Mouse (Mus musculus) limb, embryonic 15.5 days (tissue): ENCODE measurements around the gene Fry. TPM values are rescaled to one million over a fixed set of nuclear protein-coding genes. Genes with fewer than 3 reads are reported as not detected.

Source experiments
- ATAC-seq: fragments of 200-750 bp; cut with Nextera tagmentation; 2 replicates; pipeline ENCODE4 v1.8.0; 2017; ENCODE audit warnings: low read depth, moderate TSS enrichment; ENCODE audit not compliant: insufficient number of reproducible peaks, low FRiP score, low TSS enrichment
- H3K27ac ChIP-seq: fragments of 300-500 bp; sonication (generic); 2 replicates; pipeline ENCODE4 v1.5.1; 2015; ENCODE audit warnings: moderate library complexity, mild to moderate bottlenecking, inconsistent platforms
- H3K27me3 ChIP-seq: fragments of 300-500 bp; sonication (generic); 2 replicates; pipeline ENCODE4 v1.6.1; 2015; ENCODE audit warnings: inconsistent platforms
- H3K36me3 ChIP-seq: fragments of 300-500 bp; sonication (generic); 2 replicates; pipeline ENCODE4 v1.6.1; 2015; ENCODE audit warnings: inconsistent platforms
- H3K4me1 ChIP-seq: fragments of 300-500 bp; sonication (generic); 2 replicates; pipeline ENCODE4 v1.6.1; 2015; ENCODE audit warnings: inconsistent platforms
- H3K4me2 ChIP-seq: fragments of 300-500 bp; sonication (generic); 2 replicates; pipeline ENCODE4 v1.6.1; 2015; ENCODE audit warnings: mild to moderate bottlenecking, inconsistent platforms
- H3K4me3 ChIP-seq: fragments of 300-500 bp; sonication (generic); 2 replicates; pipeline ENCODE4 v1.5.1; 2015; ENCODE audit warnings: mild to moderate bottlenecking, inconsistent platforms
- H3K9ac ChIP-seq: fragments of 300-500 bp; sonication (generic); 2 replicates; pipeline ENCODE4 v1.6.1; 2015; ENCODE audit warnings: inconsistent platforms
- H3K9me3 ChIP-seq: fragments of 300-500 bp; sonication (generic); 2 replicates; pipeline ENCODE4 v1.6.1; 2016; ENCODE audit warnings: inconsistent platforms
- WGBS: fragments of 180-500 bp; shearing (Covaris S2); methylation state at CpG from one replicate; pipeline ENCODE4 v1.1.7; 2015; 5-methylcytosine and 5-hydroxymethylcytosine counted together
- polyA plus RNA-seq: library from polyadenylated mRNA; unstranded; fragments of >200 nt; fragmentation: Nextera tagmentation; extraction: Ambion mirVana; gene quantifications from 2 replicates; pipeline ENCODE4 v1.2.1, GENCODE M21; 2015

Gene Fry
- polyA plus RNA-seq, 1 experiment from 2014 or later = 9.5 TPM

DNA sequence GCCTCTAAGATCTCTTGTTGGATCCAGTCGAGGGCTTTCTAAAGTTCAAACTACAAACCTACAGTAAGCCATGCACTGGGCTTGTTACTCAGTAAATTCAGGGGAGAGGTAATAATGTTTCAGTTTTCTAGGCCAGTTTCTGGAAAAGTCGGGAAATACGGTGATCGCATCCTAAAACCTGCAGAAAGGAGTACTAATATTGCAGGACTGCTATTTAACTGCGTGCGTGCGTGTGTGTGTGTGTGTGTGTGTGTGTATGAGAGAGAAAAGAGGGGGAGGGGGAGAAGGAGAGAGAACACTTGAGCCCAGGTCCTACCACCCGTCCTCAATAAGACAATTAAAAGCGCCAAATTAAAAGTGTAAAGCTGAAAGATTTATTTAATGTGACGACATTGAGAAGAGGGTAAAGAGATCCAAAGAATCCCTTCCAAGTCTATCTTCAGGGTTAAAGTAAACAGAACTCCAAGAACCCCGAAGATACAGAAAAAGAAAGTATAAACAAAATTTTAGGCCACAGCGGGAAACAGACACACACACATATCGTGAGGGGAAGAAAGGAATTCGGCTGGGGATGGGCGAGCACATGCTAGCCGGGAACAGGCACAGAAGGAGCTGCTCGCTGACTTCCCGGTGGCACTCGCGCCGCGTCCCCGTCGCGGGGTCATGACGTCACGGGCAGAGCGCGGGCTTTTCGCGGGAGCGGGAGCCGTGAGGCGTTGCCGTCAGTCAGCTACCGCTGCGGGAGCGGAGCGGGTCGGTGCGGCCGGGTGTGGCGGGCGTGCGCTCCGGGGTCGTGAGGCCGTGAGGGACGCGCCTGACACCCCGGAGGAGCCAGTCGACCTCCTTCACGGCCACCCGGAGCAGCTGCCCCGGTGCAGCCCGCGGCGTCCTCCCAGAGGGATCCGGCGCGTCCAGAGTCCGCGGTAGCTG, 403.8 kb downstream of the Fry start, which contains the start of gene Brca2:
Gene Brca2, plus strand, starts transcription at position 694 of the 930 bp plus-strand sequence.
- ATAC-seq = peak; percentile 77; the same call in 1 of the 2 replicates
- peak within 1 kb of the TSS; percentile 74 for H3K27ac ChIP-seq
- H3K4me3 ChIP-seq = peak within 1 kb of the TSS; percentile 70
- 5% methylated on average over 61 of the region's 63 CpGs for WGBS
- peak within 1 kb of the TSS; percentile 60 for H3K9ac ChIP-seq
- no peaks in the 10 kb centered on the region for H3K36me3 ChIP-seq
- H3K4me2 ChIP-seq = peak within 1 kb of the TSS; percentile 46
- H3K4me1 ChIP-seq = peaks cover 8% of the 10 kb centered on the region; the same call in 1 of the 2 replicates
- no peaks in the 10 kb centered on the region for H3K9me3 ChIP-seq
- no peaks in the 10 kb centered on the region for H3K27me3 ChIP-seq

DNA sequence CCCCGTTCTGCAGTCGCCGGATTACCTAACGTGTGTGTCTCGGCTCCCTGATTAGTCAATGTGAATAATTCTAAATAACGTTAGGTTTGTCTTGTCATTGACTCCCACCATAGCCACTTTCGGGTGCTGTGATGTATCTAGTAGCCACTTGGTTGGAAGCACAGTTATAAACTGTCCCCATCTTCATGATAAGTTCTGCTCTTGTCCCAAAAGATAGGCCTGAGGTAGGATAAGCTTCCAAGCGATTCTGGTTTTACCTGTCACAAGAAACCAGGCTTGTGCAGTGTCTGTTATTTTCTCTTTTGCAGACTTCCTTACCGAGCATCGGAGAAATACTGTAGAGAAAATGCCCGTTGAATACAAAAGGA, 404.4 kb downstream of the Fry start:
- Histone ChIP-seq H3K4me2 (peak overlapping the region; percentile 46), H3K9me3 (no peaks in the 10 kb centered on the region), H3K9ac (peak overlapping the region; percentile 60), H3K27ac (peak overlapping the region; percentile 74), H3K36me3 (no peaks in the 10 kb centered on the region), H3K4me1 (peaks cover 8% of the 10 kb centered on the region; the same call in 1 of the 2 replicates), H3K27me3 (no peaks in the 10 kb centered on the region), H3K4me3 (peak overlapping the region; percentile 70)
- no peak for ATAC-seq
- 6% methylated on average over 11 of the region's 11 CpGs for WGBS

DNA sequence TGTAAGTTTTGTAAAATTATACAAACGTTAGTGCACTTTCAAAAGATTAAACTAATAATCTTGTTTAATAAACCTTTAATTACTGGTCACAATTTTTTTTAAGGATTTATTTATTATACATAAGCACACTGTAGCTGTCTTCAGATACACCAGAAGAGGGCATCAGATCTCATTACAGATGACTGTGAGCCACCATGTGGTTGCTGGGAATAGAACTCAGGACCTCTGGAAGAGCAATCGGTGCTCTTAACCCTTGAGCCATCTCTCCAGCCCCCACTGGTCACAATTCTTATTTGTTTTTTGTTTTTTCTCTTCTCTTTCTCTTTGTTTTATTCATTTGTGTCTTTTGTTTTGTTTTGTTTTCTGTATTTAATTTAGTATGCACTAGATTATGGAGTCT, 406.8 kb downstream of the Fry start:
- H3K9me3 ChIP-seq = no peaks in the 10 kb centered on the region
- no peak overlapping the region for H3K9ac ChIP-seq
- no peaks in the 10 kb centered on the region for H3K27me3 ChIP-seq
- H3K4me3 ChIP-seq = no peak overlapping the region
- WGBS = 78% methylated on average over 2 of the region's 2 CpGs
- no peaks in the 10 kb centered on the region for H3K36me3 ChIP-seq
- no peak overlapping the region for H3K4me2 ChIP-seq
- H3K4me1 ChIP-seq = peaks cover 8% of the 10 kb centered on the region; the same call in 1 of the 2 replicates
- H3K27ac ChIP-seq = no peak overlapping the region
- no peak for ATAC-seq

DNA sequence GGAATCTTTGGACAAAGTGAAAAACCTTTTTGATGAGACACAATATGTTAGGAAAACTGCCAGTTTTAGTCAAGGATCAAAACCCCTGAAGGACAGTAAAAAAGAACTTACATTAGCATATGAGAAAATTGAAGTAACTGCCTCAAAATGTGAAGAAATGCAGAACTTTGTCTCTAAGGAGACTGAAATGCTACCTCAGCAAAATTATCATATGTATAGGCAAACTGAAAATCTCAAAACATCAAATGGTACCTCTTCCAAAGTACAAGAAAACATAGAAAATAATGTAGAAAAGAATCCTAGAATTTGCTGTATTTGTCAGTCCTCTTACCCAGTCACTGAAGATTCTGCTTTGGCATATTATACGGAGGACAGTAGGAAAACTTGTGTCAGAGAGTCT, 422.9 kb downstream of the Fry start:
- H3K27me3 ChIP-seq = no peaks in the 10 kb centered on the region
- H3K4me1 ChIP-seq = no peaks in the 10 kb centered on the region
- no peak overlapping the region for H3K4me3 ChIP-seq
- peaks cover 29% of the 10 kb centered on the region for H3K36me3 ChIP-seq
- no peak overlapping the region for H3K9ac ChIP-seq
- no peaks in the 10 kb centered on the region for H3K9me3 ChIP-seq
- WGBS = 98% methylated on average over 1 of the region's 1 CpGs
- no peak overlapping the region for H3K27ac ChIP-seq
- no peak overlapping the region for H3K4me2 ChIP-seq
- no peak for ATAC-seq

DNA sequence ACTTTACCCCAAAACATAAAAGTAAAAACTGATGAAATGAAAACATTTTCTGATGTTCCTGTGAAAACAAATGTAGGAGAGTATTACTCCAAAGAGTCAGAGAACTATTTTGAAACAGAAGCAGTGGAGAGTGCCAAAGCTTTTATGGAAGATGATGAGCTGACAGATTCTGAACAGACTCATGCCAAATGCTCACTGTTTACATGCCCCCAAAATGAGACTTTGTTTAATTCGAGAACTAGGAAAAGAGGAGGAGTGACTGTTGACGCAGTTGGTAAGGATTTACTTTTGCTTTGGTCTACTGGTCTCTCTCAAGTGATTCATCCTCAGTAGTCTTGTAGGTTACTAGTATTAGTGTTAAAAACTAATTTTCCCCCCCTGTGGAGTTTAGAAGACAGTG, 424.7 kb downstream of the Fry start:
- H3K4me2 ChIP-seq = no peak overlapping the region
- no peaks in the 10 kb centered on the region for H3K9me3 ChIP-seq
- no peak overlapping the region for H3K9ac ChIP-seq
- no peak for ATAC-seq
- H3K4me1 ChIP-seq = no peaks in the 10 kb centered on the region
- no peak overlapping the region for H3K27ac ChIP-seq
- H3K27me3 ChIP-seq = no peaks in the 10 kb centered on the region
- 92% methylated on average over 2 of the region's 2 CpGs for WGBS
- H3K36me3 ChIP-seq = peaks cover 13% of the 10 kb centered on the region
- H3K4me3 ChIP-seq = no peak overlapping the region

Other genes with a start within 250 kb of the Fry start
- 0.10 TPM in 1 of 2 replicates, not detected in the other for gene Rxfp2, start 100.0 kb upstream of the Fry start, polyA plus RNA-seq